Mouse (Mus musculus) left cerebral cortex, postnatal 14 days (tissue): Measurements from ENCODE around the gene Setdb1. TPM values are rescaled to one million over a fixed set of nuclear protein-coding genes. Genes with fewer than 3 reads are reported as not detected.

Experiments
- DNase-seq, 2 experiments: peaks; one replicate each; pipeline ENCODE4 v3.0.0; 2021 to 2022; ENCODE audit warnings: low spot score in 2 of 2, mixed read lengths in 1 of 2
- intact Hi-C: fragments of 180-260 bp; cut with DNase I; formaldehyde crosslinking; loops from one replicate; pipeline ENCODE4 v1.15.1; 2025
- total RNA-seq, 2 experiments: library from RNA; stranded (reverse); gene quantifications; 2 replicates each; pipeline ENCODE4 v1.2.3; 2021

The Setdb1 gene
- total RNA-seq, 2 experiments from 2014 or later: 38.1 to 41.5 TPM

GRCm38 (mm10) chr3:95296103-95296469 is 60.9 kb downstream of the Setdb1 start:
- intact Hi-C loops: no loop called here
- DNase-seq: peak in 1 of 2 experiments; percentile 46

DNA sequence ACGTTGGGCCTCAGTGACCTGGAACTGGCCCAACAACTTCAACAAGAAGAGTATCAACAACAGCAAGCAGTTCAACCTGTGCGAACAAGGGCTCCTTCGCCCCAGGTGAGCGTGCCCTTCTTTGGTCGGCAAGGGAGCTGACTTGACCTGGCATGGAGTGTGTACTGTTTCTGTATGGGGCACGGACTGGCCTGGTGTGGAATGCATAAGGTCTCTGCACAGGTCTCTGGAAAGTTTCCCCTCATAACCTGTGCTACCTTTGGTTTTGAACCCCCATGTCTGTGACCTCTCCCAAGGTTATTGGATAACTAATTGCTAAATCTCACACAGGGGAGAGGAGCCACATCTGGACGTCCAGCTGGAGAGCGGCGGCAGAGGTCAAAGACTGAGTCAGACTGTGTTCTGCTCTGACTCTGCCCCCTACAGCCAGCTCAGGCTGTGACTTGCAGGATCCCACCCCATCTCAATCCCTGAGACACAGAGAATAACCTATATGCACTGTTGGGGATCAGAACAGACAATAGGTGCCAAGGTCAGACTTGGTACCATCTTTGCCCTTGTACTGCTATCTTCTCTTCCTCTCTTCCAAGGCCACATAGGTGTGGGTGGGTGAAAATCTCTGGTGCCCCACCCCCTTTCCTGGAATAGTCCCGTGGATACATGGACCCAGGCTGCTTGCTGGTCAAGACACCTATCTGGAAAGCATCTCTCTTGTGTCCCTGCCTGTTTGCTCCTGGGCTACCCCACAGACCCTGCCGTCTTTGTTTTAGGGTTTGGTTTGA is 61.5 kb downstream of the Setdb1 start:
- intact Hi-C loops: no loop called here
- DNase-seq: no peak

- intact Hi-C loops: no loop called here
- no peak for DNase-seq
These were observed 62.3 kb downstream of the Setdb1 start for GRCm38 (mm10) chr3:95294718-95295117.

- no peak for DNase-seq
- intact Hi-C loops: no loop called here
These were observed 62.7 kb downstream of the Setdb1 start for GRCm38 (mm10) chr3:95294316-95294715.

GRCm38 (mm10) chr3:95293537-95293936 is 63.5 kb downstream of the Setdb1 start:
- DNase-seq: no peak
- intact Hi-C loops: no loop called here

DNA sequence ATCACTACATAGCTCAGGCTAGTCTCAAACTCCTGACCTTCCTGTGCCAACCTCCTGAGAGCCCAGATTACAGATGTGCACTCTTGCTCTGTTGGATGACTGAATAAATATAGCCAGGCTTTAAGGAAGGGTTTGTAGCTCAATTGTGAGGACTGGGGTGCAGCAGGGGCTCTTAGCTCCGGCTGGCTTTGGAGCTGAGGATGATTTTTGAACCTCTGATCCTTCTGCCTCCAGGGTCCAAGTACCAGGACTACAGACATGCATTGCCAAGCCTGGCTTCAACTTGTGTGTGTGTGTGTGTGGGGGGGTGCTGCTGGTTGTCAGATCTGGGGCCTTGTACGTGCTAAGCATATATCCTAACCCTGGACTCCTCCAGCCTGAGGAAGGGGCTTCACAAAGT is 64.1 kb downstream of the Setdb1 start:
- intact Hi-C loops: no loop called here

DNA sequence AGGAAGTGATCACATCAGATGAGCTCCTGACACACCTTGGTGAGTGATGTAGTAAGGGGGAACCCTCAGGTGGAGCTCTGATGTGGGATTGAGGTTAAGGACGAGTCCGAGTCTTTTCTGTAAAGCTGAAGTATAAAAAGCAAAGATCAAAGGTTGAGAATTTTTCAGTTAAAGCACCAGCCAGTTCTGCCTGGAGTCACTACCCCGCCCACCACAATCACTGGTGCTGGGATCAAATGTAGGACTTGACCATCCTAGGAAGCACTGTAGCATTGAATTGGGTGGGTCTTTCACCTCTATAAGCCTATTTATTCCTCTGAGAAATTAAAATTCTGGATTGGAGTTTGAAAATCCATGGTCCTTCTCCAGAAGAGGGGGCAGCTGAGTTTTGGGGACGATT is 66.0 kb downstream of the Setdb1 start:
- intact Hi-C loops: no loop called here
- DNase-seq: no peak

More for the DNA sequence above, 64.1 kb downstream of the Setdb1 start:
- no peak for DNase-seq

DNA sequence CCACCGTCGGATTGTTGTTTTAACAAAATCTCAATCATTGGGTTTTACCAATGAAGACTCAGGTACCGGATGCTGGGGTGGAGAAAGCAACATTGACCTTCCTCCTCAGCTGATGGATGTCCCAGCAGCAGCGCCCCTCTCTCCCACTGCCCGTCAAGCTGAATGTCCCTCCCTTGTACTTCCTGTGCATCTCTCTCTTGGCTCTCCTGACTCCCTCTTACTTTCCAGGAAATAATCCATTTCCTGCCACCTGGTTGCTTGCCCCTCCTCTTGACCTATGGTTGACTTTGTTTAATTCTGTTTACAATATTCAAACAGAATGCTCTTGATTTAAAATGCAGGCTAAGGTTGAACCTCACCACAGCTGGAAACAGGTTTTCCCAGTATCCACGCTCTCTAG is 66.8 kb downstream of the Setdb1 start:
- intact Hi-C loops: no loop called here
- no peak for DNase-seq

DNA sequence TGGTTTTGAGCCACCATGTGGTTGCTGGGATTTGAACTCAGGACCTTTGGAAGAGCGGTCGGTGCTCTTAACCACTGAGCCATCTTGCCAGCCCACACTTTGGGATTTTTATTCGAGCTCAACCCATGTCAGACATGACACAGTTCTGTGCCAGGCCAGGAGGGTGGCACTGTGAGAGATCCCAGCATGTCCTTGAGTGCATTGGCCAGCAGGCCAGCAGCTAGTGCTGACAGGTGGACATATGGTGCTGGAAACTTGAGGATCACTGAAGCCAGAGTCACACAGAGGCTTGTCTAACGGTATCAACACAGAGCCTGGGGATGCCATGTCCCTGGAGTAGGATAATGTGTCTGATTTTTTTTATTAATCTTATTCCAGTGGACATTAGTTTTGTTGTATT is 67.6 kb downstream of the Setdb1 start:
- intact Hi-C loops: no loop called here
- no peak for DNase-seq

DNA sequence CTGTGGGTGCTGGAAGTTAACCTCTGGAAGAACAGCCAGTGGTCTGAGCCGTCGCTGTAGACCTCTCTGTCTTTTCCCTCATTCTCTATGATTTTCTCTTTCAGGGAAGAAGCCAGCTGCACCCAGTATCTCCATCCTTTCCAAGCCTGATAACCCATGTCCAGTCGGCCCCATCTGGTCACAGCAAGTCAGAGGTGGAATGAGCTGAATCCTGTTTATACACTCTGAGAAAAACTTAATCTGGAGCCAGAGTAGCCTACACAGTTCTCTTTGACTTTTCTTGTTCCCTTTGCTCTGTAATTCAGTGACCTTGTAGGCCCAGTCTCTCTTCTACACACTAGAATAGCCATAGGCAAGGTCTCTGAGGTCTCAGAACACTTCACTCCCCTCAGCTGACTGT is 69.5 kb downstream of the Setdb1 start:
- DNase-seq: no peak
- intact Hi-C loops: no loop called here

DNA sequence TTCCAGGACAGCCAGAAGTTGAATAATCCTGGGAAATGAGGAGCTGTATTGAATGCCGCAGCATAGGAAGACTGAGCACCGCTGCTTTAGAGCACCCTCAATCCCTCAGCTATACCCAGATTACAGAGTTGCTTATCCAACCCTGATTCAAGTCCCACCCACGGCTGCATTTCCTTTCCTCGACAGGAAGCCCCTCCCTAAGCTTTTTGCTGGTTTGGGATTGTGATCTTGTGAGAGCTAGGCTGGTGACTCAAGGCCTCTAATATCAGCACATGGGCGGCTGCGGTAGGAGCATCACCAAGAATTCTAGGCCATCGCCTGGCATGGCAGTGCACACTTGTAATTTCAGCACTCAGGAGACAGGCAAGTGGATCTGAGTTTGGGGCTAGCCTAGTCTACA is 70.5 kb downstream of the Setdb1 start:
- intact Hi-C loops: no loop called here
- DNase-seq: no peak

DNA sequence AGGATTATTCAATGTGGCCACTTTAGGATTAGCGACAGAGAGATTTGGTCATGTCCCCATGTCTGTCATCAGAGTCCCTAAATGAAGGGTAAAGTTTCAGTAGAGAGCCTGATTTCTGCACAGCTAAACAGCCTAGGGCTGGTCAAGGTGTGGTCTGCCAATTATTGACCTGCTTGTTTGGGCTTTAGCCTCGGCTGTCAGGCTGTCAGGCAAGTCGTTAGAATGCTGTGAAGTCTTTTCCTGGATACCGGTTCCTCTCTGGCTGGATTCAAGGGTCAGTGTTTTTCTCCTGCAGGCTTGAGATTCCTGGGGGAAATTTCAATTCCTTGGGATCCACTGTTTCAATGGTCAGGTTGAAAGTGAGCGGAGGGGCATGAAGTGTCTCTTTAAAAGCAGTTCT is 71.0 kb downstream of the Setdb1 start:
- intact Hi-C loops: no loop called here

GRCm38 (mm10) chr3:95285390-95285789 is 71.6 kb downstream of the Setdb1 start:
- no peak for DNase-seq
- intact Hi-C loops: no loop called here

More for the DNA sequence above, 71.0 kb downstream of the Setdb1 start:
- no peak for DNase-seq

DNA sequence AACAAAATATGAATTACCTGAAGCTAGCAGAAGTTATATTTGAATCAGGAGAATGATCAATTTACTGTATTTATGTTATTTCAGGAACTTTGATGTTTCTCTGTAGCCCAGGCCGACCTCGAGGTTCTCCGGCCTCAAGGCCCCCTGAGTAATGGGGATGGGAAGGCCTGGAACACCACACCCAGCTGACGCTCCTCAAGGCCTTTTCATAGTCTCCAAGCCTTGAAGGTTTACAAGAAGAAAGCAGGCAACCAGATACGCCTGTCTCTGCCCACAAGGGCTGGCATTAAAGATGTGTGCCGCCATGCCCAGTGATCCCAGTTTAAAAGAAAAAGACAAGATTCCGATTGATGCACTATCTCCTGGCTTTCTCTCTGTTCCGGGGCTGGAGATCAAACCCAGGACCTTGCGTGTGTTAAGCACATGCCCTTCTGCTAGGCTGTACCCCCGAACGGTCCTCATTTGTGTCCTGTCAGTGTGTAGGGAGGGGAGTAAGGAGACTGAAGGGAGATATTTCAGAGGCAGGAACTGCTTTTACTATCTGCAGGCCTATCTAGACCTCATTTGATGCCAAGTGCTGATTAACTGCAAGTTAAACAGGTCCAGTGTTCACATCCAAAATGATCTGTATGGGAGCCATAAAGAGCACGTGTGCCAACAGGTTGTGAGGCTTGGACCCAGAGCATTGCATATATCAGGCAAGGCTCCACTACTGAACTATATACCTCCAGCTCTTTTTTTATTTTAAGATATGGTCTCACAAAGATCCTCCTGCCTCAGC is 72.3 kb downstream of the Setdb1 start:
- no peak for DNase-seq
- intact Hi-C loops: loop anchor here (5.0 kb wide), 2 partner anchors 33 to 57 kb away; partner anchors contain the start of gene Cdc42se1

GRCm38 (mm10) chr3:95284062-95284461 is 72.9 kb downstream of the Setdb1 start:
- intact Hi-C loops: loop anchor here (5.0 kb wide), 2 partner anchors 33 to 57 kb away; partner anchors contain the start of gene Cdc42se1
- DNase-seq: no peak

DNA sequence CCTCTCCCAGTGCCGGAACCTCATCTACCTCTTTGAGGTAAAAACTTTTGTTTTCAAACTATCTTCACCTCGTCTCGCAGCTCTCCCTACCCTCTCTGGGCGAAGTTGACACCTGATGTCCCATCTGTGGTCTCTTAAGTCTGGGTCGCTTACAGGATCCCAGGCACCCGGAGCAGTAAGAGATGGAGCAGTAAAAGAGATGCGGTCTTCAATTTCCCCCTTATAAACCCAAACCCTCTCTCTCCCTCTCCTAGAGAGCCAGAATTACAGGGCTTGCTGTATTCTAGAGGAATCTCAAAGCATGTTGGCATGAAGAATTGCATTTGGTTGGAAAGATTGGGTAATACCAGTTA is 73.4 kb downstream of the Setdb1 start:
- intact Hi-C loops: loop anchor here (5.0 kb wide), 2 partner anchors 34 to 56 kb away; partner anchors contain the start of gene Cdc42se1
- DNase-seq: no peak

- intact Hi-C loops: loop anchor here (5.0 kb wide), 2 partner anchors 34 to 56 kb away; partner anchors contain the start of gene Cdc42se1
- peak; percentile 64 to 72 for DNase-seq
These were observed 74.0 kb downstream of the Setdb1 start for GRCm38 (mm10) chr3:95282865-95283588.

- no peak for DNase-seq
- intact Hi-C loops: loop anchor here (5.0 kb wide), 2 partner anchors 35 to 55 kb away; partner anchors contain the start of gene Cdc42se1
These were observed 74.6 kb downstream of the Setdb1 start for GRCm38 (mm10) chr3:95282381-95282864.

- intact Hi-C loops: loop anchor here (5.0 kb wide), 2 partner anchors 36 to 54 kb away; partner anchors contain the start of gene Cdc42se1
- DNase-seq: peak; percentile 98 to 99
These were observed 75.5 kb downstream of the Setdb1 start, which contains the start of the genes Mindy1 and Prune1 for GRCm38 (mm10) chr3:95281216-95282126. TSS of gene Mindy1 (plus strand) at chr3:95281345. TSS of gene Prune1 (minus strand) at chr3:95282076.
